Mouse (Mus musculus) gastrocnemius, postnatal 25 days (tissue): ENCODE results near the gene Gstt3. TPM values are rescaled to one million over a fixed set of nuclear protein-coding genes. Genes with fewer than 3 reads are reported as not detected.

Experiments used
- total RNA-seq, 2 experiments: library from RNA; stranded (reverse); gene quantifications; 1 replicate in 1 of 2; 2 replicates in 1 of 2; pipeline ENCODE4 v1.2.3; 2021

Gstt3 gene
- total RNA-seq, 2 experiments from 2014 or later, result 4.0 to 4.7 TPM

Other genes starting within 250 kb of the Gstt3 start
- under 1 TPM; 0.26 to 0.38 TPM for gene Lrrc75b, start 221.1 kb downstream of the Gstt3 start, total RNA-seq
- under 1 TPM in 1 of 2 experiments, not detected in 1; 0.64 TPM for gene Ggt1, start 219.8 kb downstream of the Gstt3 start, total RNA-seq
- 1 to 10 TPM; 4.9 to 5.3 TPM for gene Ggt5, start 192.1 kb downstream of the Gstt3 start, total RNA-seq
- gene Susd2, start 137.4 kb downstream of the Gstt3 start, total RNA-seq, result 1 to 10 TPM; 1.3 to 1.8 TPM
- 1 to 10 TPM; 8.3 to 8.8 TPM for gene Cabin1, start 17.1 kb downstream of the Gstt3 start, total RNA-seq
- 10 to 100 TPM; 38.0 to 44.6 TPM for gene Ddt, start 8.0 kb downstream of the Gstt3 start, total RNA-seq
- not detected for gene Gm20441, start 460 bp downstream of the Gstt3 start, total RNA-seq
- gene Gstt1, start 17.2 kb upstream of the Gstt3 start, total RNA-seq, result 1 to 10 TPM; 5.5 to 6.2 TPM
- gene Gstt4, start 41.1 kb upstream of the Gstt3 start, total RNA-seq, result not detected
- 1 to 10 TPM; 3.5 to 6.1 TPM for gene Gstt2, start 56.0 kb upstream of the Gstt3 start, total RNA-seq
- 100 to 1,000 TPM; 141 to 147 TPM for gene Mif, start 78.8 kb upstream of the Gstt3 start, total RNA-seq
- not detected for gene Derl3, start 112.0 kb upstream of the Gstt3 start, total RNA-seq
- 10 to 100 TPM; 14.9 to 15.2 TPM for gene Smarcb1, start 140.2 kb upstream of the Gstt3 start, total RNA-seq
- gene Chchd10, start 151.7 kb upstream of the Gstt3 start, total RNA-seq, result 1,000 to 10,000 TPM; 1,309 to 1,319 TPM
- 1 to 10 TPM; 1.7 to 3.3 TPM for gene Mmp11, start 155.1 kb upstream of the Gstt3 start, total RNA-seq
- not detected for gene Gm867, start 159.3 kb upstream of the Gstt3 start, total RNA-seq
- not detected for gene Vpreb3, start 161.6 kb upstream of the Gstt3 start, total RNA-seq
- not detected for gene Gm5134, start 173.1 kb upstream of the Gstt3 start, total RNA-seq